Mouse (Mus musculus) cerebellum, adult 18-20 months (tissue): ENCODE measurements at regions not wholly inside any gene's neighbourhood (a gene's known extent, or its start where the extent isn't known, plus 50 kb on each side); places are given as distances from the start of the nearest gene placed in this dataset.

Experiments
- DNase-seq, 2 experiments: peaks; one replicate each; pipeline ENCODE4 v3.0.0; 2021

- no peak for DNase-seq
Measured at GRCm38 (mm10) chr13:43724161-43724560, 60.4 kb upstream of the Cd83 start.

- peak; percentile 82 to 87 for DNase-seq
Measured at GRCm38 (mm10) chr13:43725698-43726097, 58.9 kb upstream of the Cd83 start.

- DNase-seq: peak in 1 of 2 experiments; percentile 53
Measured at GRCm38 (mm10) chr13:43726895-43727341, 57.7 kb upstream of the Cd83 start.

GRCm38 (mm10) chr13:43729617-43730016 lies 55.0 kb upstream of the Cd83 start:
- no peak for DNase-seq

GRCm38 (mm10) chr13:43733061-43733460 lies 51.5 kb upstream of the Cd83 start:
- DNase-seq: peak; percentile 80 to 83

- DNase-seq: peak; percentile 93 to 94
Measured at GRCm38 (mm10) chr13:43734641-43735040, 49.9 kb upstream of the Cd83 start.
